Mouse (Mus musculus) right cerebral cortex, adult 18-20 months (tissue): ENCODE results near the gene Cpa5.
A peak's percentile ranks its signal among the peaks of the same experiment; 100 is the strongest.

Experiments
- DNase-seq: peaks from one replicate; pipeline ENCODE4 v3.0.0; 2022; ENCODE audit warnings: mixed read lengths

Gene Cpa5

GRCm38 (mm10) chr6:30610710-30611109, at the start of gene Cpa5:
Cpa5 (plus strand) TSS chr6:30611010.
- DNase-seq, result no peak

GRCm38 (mm10) chr6:30562132-30562531, 48.7 kb upstream of the Cpa5 start:
- no peak for DNase-seq

GRCm38 (mm10) chr6:30563575-30563974, 47.2 kb upstream of the Cpa5 start:
- no peak for DNase-seq

- DNase-seq, result no peak
These were observed 46.8 kb upstream of the Cpa5 start for GRCm38 (mm10) chr6:30564051-30564450.

- DNase-seq, result no peak
These were observed 42.7 kb upstream of the Cpa5 start, which contains the start of gene Cpa4 for GRCm38 (mm10) chr6:30568069-30568468. Cpa4 (plus strand) TSS chr6:30568369.

GRCm38 (mm10) chr6:30569331-30569730, 41.5 kb upstream of the Cpa5 start:
- peak; percentile 69 for DNase-seq

GRCm38 (mm10) chr6:30570012-30570411, 40.8 kb upstream of the Cpa5 start:
- DNase-seq, result no peak

GRCm38 (mm10) chr6:30572456-30573311, 38.1 kb upstream of the Cpa5 start:
- peak; percentile 92 for DNase-seq

- DNase-seq, result no peak
These were observed 37.4 kb upstream of the Cpa5 start for GRCm38 (mm10) chr6:30573380-30573779.

- no peak for DNase-seq
These were observed 35.9 kb upstream of the Cpa5 start for GRCm38 (mm10) chr6:30574945-30575344.

- DNase-seq, result no peak
These were observed 34.2 kb upstream of the Cpa5 start for GRCm38 (mm10) chr6:30576477-30577203.

GRCm38 (mm10) chr6:30579961-30580840, 30.6 kb upstream of the Cpa5 start:
- peak; percentile 19 for DNase-seq

- no peak for DNase-seq
These were observed 30.0 kb upstream of the Cpa5 start for GRCm38 (mm10) chr6:30580841-30581176.

GRCm38 (mm10) chr6:30586886-30587442, 23.8 kb upstream of the Cpa5 start:
- no peak for DNase-seq

GRCm38 (mm10) chr6:30589819-30590218, 21.0 kb upstream of the Cpa5 start:
- DNase-seq, result no peak

GRCm38 (mm10) chr6:30591851-30592404, 18.9 kb upstream of the Cpa5 start:
- DNase-seq, result no peak

GRCm38 (mm10) chr6:30592417-30592974, 18.3 kb upstream of the Cpa5 start:
- no peak for DNase-seq

- no peak for DNase-seq
These were observed 16.4 kb upstream of the Cpa5 start for GRCm38 (mm10) chr6:30594364-30594763.

GRCm38 (mm10) chr6:30596230-30596898, 14.4 kb upstream of the Cpa5 start:
- no peak for DNase-seq

GRCm38 (mm10) chr6:30600033-30600432, 10.8 kb upstream of the Cpa5 start:
- DNase-seq, result no peak

- no peak for DNase-seq
These were observed 9.8 kb upstream of the Cpa5 start for GRCm38 (mm10) chr6:30600995-30601394.
